Mouse (Mus musculus) embryonic facial prominence, embryonic 10.5 days (tissue): ENCODE data around the gene Gm17428. TPM values are rescaled to one million over a fixed set of nuclear protein-coding genes. Genes with fewer than 3 reads are reported as not detected.
"Not testable (repeated sequence)": the region's sequence is repeated elsewhere in the genome, so short reads cannot be mapped to it uniquely, and the experiment has no call there.

ENCODE experiments used
- DNase-seq: peaks from one replicate; pipeline ENCODE4 v3.0.0-alpha.2; 2017; ENCODE audit warnings: low spot score
- H3K27ac ChIP-seq: fragments of 300-500 bp; sonication (generic); replicated peaks from 2 replicates; pipeline ENCODE4 v1.5.1; 2016; ENCODE audit warnings: mild to moderate bottlenecking
- H3K27me3 ChIP-seq: fragments of 300-500 bp; sonication (generic); replicated peaks from 2 replicates; pipeline ENCODE4 v1.6.1; 2016; ENCODE audit warnings: low read depth, mild to moderate bottlenecking; ENCODE audit not compliant: poor library complexity, severe bottlenecking
- H3K36me3 ChIP-seq: fragments of 300-500 bp; sonication (generic); replicated peaks from 2 replicates; pipeline ENCODE4 v1.6.1; 2016; ENCODE audit warnings: mild to moderate bottlenecking, moderate library complexity
- H3K4me1 ChIP-seq: fragments of 300-500 bp; sonication (generic); 2 replicates; pipeline ENCODE4 v1.6.1; 2016
- H3K4me3 ChIP-seq: fragments of 300-500 bp; sonication (generic); 2 replicates; pipeline ENCODE4 v1.5.1; 2016; ENCODE audit warnings: mild to moderate bottlenecking, moderate library complexity
- H3K9me3 ChIP-seq: fragments of 300-500 bp; sonication (generic); 2 replicates; pipeline ENCODE4 v1.6.1; 2016; ENCODE audit warnings: mild to moderate bottlenecking
- WGBS: fragments of 180-500 bp; shearing (Covaris S2); methylation state at CpG from one replicate; pipeline ENCODE4 v1.1.7; 2016; 5-methylcytosine and 5-hydroxymethylcytosine counted together
- polyA plus RNA-seq: library from polyadenylated mRNA; unstranded; fragments of >200 nt; fragmentation: Nextera tagmentation; extraction: Ambion mirVana; gene quantifications from 2 replicates; pipeline ENCODE4 v1.2.1, GENCODE M21; 2016

Gm17428 gene
- polyA plus RNA-seq, 1 experiment from 2014 or later: not detected

DNA sequence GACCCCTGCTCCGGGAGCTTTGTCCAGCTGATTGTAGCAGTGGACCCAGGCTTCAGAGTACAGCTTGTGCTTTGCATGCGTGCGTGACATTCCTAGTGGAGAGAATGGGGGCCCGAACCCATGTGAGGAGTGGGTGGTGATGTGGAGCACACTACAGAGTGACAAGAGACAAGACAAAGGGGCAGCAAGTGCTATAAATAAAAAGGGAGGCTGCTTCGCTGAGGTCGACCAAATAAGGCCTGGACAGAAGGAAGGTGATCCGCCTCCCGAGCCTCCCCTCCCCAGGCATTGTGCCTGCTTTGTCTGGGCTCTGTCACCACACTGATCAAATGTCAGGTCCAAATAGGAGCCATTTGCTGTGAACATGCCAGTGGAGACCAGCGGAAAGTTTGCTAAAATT lies 20.1 kb downstream of the Gm17428 start:
- Histone ChIP-seq H3K36me3 (no peaks in the 10 kb centered on the region), H3K4me1 (peaks cover 54% of the 10 kb centered on the region), H3K9me3 (no peaks in the 10 kb centered on the region), H3K4me3 (no peak overlapping the region), H3K27ac (peak overlapping the region; percentile 75), H3K27me3 (no peaks in the 10 kb centered on the region)
- WGBS: 56% methylated on average over 9 of the region's 9 CpGs
- peak; percentile 41 for DNase-seq

DNA sequence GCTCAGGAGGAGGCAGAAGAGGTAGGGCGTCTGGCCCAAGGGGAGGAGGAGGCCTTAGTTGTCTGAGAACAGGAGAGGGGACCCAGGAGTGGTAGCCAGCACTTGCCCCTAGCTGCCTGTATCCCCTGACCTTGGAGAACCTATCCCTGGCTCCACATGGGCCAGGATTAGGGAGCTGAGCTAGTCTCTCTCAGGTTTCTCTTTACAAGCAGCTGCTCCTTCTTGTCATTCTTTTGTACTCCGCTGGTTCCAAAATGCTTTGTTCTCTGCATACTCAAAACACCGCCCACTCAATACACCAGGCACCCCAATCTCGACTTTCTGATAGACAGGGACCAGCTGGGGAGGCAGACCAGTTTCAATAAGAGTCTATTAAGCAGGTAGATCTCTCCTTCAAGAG lies 20.6 kb downstream of the Gm17428 start:
- DNase-seq: no peak
- Histone ChIP-seq H3K36me3 (no peaks in the 10 kb centered on the region), H3K27ac (peak overlapping the region; percentile 75), H3K4me3 (no peak overlapping the region), H3K27me3 (no peaks in the 10 kb centered on the region), H3K4me1 (peaks cover 59% of the 10 kb centered on the region), H3K9me3 (no peaks in the 10 kb centered on the region)
- WGBS: 49% methylated on average over 4 of the region's 4 CpGs

DNA sequence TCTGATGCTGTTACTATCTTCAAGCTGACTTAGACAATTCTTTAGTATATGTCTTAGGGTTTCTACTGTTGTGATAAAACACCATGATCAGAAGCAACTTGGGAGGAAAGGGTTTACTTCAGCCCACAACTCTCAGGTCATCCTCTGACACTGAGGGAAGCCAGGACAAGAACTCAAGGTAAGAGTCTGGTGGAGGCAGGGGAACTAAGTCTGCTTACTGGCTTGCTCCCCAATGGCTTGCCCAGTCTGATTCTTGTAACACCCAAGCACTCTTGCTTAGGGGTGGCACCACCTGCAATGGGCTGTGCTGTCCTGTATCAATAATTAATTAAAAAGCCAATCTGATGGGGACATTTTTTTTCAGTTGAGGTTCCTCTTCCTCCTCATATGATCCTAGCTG lies 21.9 kb downstream of the Gm17428 start:
- peaks cover 60% of the 10 kb centered on the region for H3K4me1 ChIP-seq
- no peaks in the 10 kb centered on the region for H3K36me3 ChIP-seq
- no peak overlapping the region for H3K4me3 ChIP-seq
- H3K9me3 ChIP-seq: no peaks in the 10 kb centered on the region
- H3K27ac ChIP-seq: no peak overlapping the region
- H3K27me3 ChIP-seq: no peaks in the 10 kb centered on the region
- no peak for DNase-seq

DNA sequence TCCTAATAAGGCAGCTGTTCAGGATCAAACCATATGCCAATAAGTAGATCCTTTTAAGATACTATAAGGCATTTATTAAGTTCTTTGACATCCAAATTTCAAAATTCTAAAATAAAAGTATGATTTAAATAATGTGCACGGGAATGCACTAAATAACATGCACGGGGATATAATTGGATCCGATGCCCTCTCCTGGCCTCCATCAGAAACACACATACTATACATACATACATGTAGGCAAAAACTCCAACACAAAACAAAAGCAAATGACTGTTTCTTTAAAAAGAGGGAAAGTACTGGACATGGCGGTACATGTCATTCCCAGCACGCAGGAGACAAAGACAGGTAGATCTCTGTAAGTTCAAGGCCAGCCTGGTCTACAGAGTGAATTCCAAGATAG lies 23.1 kb downstream of the Gm17428 start:
- H3K9me3 ChIP-seq, H3K36me3 ChIP-seq, DNase-seq, H3K27ac ChIP-seq, H3K27me3 ChIP-seq, H3K4me3 ChIP-seq: not testable (repeated sequence)
- H3K4me1 ChIP-seq: peaks cover 60% of the 10 kb centered on the region
- 87% methylated on average over 5 of the region's 5 CpGs for WGBS

DNA sequence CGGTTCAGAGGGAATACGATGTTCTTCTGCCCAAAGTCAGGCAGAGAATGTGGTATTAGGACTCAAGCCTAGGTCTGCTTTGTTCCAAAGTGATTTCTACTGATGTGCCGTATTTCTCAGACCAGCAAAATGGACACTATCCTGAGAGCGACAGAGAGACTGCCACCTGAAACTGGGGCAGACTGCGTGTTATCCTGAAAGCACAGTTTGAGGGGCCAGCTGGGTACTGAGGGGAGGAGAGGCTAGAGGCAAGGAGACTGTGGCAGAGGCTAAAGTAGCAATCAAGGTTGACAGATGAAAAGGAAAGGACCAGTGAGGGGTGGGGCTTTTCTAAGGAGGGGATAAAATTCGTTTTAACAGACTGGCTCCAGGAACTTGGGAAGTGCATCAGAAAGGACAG lies 24.1 kb downstream of the Gm17428 start:
- peaks cover 51% of the 10 kb centered on the region for H3K4me1 ChIP-seq

DNA sequence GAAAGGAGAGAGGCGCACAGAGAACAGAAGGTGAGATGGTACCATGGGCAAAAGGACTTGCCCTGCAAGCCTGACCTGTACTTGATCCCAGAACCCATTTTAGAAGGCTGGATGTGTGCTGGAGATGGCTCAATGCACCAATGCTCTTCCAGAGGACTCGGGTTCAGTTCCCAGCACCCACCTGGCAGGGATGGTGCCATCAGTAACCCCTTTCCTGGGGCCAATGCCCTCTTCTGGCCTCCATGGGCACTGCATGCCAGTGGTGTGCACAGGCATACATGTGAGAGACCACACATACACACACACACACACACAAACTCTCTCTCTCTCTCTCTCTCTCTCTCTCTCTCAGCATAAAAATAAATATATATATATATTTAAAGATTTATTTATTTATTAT lies 24.7 kb downstream of the Gm17428 start:
- Histone ChIP-seq H3K27me3 (no peaks in the 10 kb centered on the region), H3K9me3 (no peaks in the 10 kb centered on the region), H3K4me3 (no peak overlapping the region), H3K36me3 (no peaks in the 10 kb centered on the region), H3K27ac (no peak overlapping the region), H3K4me1 (peaks cover 45% of the 10 kb centered on the region)
- 95% methylated on average over 2 of the region's 2 CpGs for WGBS
- no peak for DNase-seq

More for the DNA sequence above, 24.1 kb downstream of the Gm17428 start:
- WGBS: 83% methylated on average over 6 of the region's 6 CpGs
- Histone ChIP-seq H3K27me3 (no peaks in the 10 kb centered on the region), H3K9me3 (no peaks in the 10 kb centered on the region), H3K36me3 (no peaks in the 10 kb centered on the region), H3K4me3 (no peak overlapping the region), H3K27ac (no peak overlapping the region)
- DNase-seq: no peak

DNA sequence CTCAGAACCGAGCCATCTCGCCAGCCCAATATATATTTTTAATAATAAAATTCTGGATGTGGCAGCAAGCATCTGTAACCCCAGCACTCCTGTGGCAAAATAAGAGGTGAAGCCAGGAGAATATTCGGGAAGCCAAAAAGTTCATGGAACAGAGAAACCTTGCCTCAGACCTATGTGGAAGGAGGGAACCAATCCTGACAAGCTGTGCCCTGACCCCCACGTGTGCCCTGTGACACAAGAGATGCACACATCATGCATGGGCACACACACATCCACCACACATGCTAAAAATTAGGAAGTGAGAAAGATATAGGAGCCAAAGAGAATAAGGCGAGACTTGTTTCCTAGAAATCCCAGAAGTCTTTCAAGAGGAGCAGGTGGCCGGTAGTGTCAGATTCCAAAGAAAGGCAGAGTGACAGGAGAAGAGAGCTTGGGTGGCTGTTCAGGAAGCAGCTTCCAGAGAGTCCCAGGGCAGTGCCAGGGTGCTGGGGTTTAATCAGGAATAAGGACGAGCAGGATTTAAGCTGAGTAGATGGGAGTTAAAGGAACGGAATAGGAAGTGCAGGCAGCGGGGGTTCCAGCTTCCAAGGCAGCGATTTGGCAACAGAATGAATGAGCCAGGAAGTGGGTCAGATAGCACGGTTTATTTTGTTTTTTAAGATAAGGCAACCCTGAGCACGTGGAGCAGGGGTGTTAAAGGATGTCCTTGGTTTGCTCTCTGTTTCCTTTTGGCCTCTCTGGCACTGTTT lies 25.4 kb downstream of the Gm17428 start:
- Histone ChIP-seq H3K36me3 (no peaks in the 10 kb centered on the region), H3K4me1 (peaks cover 38% of the 10 kb centered on the region), H3K4me3 (no peak overlapping the region), H3K9me3 (no peaks in the 10 kb centered on the region), H3K27ac (peak overlapping the region; percentile 27; the same call in 1 of the 2 replicates), H3K27me3 (no peaks in the 10 kb centered on the region)
- DNase-seq: no peak
- WGBS: 45% methylated on average over 12 of the region's 12 CpGs

DNA sequence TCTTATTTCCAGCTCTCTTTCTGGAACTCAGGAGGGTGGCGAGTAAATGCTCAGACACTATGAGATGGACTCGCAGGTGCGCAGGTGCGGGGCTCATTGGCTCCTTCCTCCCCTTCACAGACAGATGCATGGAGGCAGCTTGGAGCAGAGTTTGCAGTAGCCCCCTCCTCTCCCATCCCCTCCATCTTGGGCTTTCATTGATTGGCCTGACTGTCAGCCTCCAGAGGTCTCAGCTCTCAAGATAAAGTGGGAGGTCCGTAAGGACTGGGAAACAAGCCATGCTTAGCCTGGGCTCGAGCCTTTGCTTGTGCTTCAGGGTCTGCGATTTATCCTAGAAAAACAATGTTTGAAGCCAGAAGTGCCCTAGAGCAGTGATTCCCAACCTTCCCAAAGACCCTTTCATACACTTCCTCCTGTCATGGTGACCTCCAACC lies 26.0 kb downstream of the Gm17428 start:
- no peak for DNase-seq
- H3K4me3 ChIP-seq: no peak overlapping the region
- WGBS: 66% methylated on average over 7 of the region's 7 CpGs
- H3K36me3 ChIP-seq: no peaks in the 10 kb centered on the region
- no peaks in the 10 kb centered on the region for H3K9me3 ChIP-seq
- H3K4me1 ChIP-seq: peaks cover 33% of the 10 kb centered on the region
- H3K27me3 ChIP-seq: no peaks in the 10 kb centered on the region
- H3K27ac ChIP-seq: peak overlapping the region; percentile 27; the same call in 1 of the 2 replicates

DNA sequence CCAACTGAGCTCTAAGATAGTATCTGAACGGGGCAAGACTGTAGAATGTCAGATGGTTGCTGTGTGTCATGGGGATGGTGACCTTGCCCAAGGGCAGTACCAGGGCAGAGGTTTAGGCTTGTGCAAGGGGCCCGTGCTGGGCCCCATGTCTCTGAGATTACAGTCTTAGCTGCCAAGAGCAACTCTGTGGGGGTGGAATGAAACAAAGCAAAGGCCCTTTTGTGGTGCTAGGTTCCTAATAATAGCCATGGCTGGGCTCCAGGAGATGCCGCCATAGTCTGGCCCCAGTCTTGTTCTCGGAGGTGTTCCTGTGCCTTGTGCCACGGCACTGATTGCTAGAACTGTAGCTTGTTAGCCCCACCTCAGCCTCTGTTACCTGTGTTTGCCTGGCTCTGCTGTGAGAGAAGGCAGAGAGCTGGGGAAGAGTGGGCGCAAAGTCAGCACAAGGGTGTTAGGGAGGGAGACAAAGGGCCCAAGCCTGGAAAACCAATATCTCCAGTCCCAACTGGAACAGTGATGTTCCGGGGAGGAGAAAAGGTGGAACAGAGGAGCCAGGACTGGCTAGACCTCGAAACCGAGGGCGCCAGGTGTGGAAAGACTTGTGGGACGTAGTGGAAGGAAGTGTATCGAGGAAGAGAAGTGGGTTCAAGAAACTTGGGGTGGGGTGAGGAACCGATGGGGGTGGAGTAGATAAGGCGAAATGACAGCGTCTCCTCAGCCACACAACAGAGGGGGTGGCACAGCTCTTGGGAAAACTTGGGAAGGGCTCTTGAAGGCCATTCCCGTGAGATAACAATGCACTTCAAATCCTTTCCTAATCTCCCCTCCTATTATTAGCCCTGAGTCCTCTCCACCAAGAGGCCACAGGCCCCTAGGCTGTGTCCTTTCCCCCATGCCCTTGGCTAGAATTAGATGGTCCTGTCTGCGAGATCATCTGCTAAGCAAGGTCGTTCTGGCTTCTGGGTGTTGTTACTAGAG lies 27.4 kb downstream of the Gm17428 start:
- 74% methylated on average over 18 of the region's 18 CpGs for WGBS
- Histone ChIP-seq H3K27me3 (no peaks in the 10 kb centered on the region), H3K4me3 (no peak overlapping the region), H3K36me3 (no peaks in the 10 kb centered on the region), H3K9me3 (no peaks in the 10 kb centered on the region), H3K4me1 (peaks cover 32% of the 10 kb centered on the region), H3K27ac (peak overlapping the region; percentile 61)
- DNase-seq: no peak

DNA sequence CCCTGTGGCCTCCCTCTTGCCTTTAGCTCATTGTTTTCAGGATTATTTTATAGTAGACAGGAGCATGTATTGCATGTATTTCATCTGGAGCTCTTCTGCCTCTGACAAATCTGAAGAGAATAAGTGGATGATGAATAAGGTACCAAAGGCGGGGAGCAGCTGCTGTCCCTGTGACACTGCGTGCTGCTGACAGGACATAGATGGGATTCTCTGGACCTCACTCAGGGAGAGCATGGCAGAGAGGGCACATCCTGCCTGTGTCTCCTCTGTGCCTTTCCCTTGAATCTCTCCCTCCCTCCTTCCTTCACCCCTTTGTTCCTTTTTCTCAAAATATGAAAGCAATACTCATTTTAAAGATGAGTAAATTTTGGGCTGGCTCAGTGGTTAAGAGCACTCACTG lies 28.8 kb downstream of the Gm17428 start:
- Histone ChIP-seq H3K27me3 (no peaks in the 10 kb centered on the region), H3K36me3 (no peaks in the 10 kb centered on the region), H3K9me3 (no peaks in the 10 kb centered on the region), H3K4me3 (no peak overlapping the region), H3K27ac (no peak overlapping the region), H3K4me1 (peaks cover 32% of the 10 kb centered on the region)
- 67% methylated on average over 2 of the region's 2 CpGs for WGBS
- DNase-seq: no peak

DNA sequence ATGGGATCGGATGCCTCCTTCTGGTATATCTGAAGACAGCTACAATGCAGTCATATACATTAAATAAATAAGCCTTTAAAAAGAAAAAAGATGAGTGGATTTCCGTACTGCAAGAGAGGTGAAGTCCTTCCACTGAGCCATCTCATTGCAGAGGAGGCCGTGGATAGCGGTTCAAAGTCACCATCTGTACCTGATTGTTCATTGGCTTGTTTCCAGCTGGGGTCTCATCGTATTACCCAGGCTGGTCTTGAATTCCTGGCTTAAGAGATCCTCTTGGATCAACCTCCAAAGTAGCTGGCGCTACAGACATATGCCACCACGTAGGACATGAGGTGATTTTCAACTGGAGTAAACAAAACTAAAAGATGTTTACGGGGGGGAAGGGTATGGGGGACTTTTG lies 29.2 kb downstream of the Gm17428 start:
- no peaks in the 10 kb centered on the region for H3K9me3 ChIP-seq
- H3K27ac ChIP-seq: no peak overlapping the region
- WGBS: 86% methylated on average over 8 of the region's 8 CpGs
- no peaks in the 10 kb centered on the region for H3K27me3 ChIP-seq
- DNase-seq: no peak
- no peak overlapping the region for H3K4me3 ChIP-seq
- H3K4me1 ChIP-seq: peaks cover 32% of the 10 kb centered on the region
- H3K36me3 ChIP-seq: no peaks in the 10 kb centered on the region

DNA sequence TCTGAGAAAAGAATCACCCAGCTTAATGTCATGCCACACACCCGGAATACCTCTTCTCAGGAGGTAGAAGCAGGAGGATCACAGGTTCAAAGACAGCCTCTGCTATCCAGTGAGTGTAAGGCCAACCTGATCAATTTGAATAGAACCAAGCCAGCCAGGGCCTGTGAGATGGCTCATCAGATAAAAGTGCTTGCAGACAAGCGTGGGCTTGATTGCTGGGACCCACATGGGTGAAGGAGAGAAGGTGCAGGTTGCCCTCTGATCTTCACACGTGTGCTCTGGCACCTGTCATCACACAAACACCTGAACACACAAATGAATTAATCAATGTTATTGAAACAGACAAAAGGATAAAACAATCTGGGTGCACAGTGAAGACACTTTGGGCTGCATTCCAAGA lies 29.8 kb downstream of the Gm17428 start:
- Histone ChIP-seq H3K4me1 (peaks cover 32% of the 10 kb centered on the region), H3K36me3 (no peaks in the 10 kb centered on the region), H3K4me3 (no peak overlapping the region), H3K27me3 (no peaks in the 10 kb centered on the region), H3K27ac (no peak overlapping the region), H3K9me3 (no peaks in the 10 kb centered on the region)
- 74% methylated on average over 3 of the region's 3 CpGs for WGBS
- DNase-seq: no peak
